Mouse (Mus musculus): Measurements from ENCODE around the gene Olfml3. TPM values are rescaled to one million over a fixed set of nuclear protein-coding genes. Genes with fewer than 3 reads are reported as not detected.

The Olfml3 gene
- 0.75 TPM in 1 of 2 replicates, not detected in the other for total RNA-seq (2014; fragmentation: Nextera tagmentation)
- total RNA-seq (2017): 0.46 and 0.60 TPM in 2 replicates
- not detected in 2 replicates for polyA plus RNA-seq (2012)

GRCm38 (mm10) chr3:103737778-103738571 is at the start of gene Olfml3:
TSS of gene Olfml3 (minus strand) at chr3:103738001.
- H3K4me3 ChIP-seq (ENCODE audit: low read depth, low read length): no peak within 1 kb of the TSS; the same call in 1 of the 2 replicates
- H3K27me3 ChIP-seq (ENCODE audit: insufficient read depth, low read length): peaks cover 11% of the 10 kb centered on the region; the same call in 1 of the 2 replicates

GRCm38 (mm10) chr3:103787225-103787624 is 49.4 kb upstream of the Olfml3 start:
- Histone ChIP-seq H3K4me3 (ENCODE audit: low read depth, low read length) (no peak overlapping the region), H3K27me3 (ENCODE audit: insufficient read depth, low read length) (no peaks in the 10 kb centered on the region), H3K9me3 (replicated peaks) (no peaks in the 10 kb centered on the region), H3K36me3 (replicated peaks) (peaks cover 12% of the 10 kb centered on the region), H3K4me1 (ENCODE audit: insufficient read depth, low read depth, low read length) (peaks cover 65% of the 10 kb centered on the region)
- no peak for DNase-seq (ENCODE audit: low spot score)
- ATAC-seq (ENCODE audit: extremely low read depth, insufficient number of reproducible peaks, low FRiP score, poor library complexity, severe bottlenecking): no peak
- TF ChIP-seq GATA1 (IDR thresholded peaks at IDR 0.05; ENCODE audit: borderline replicate concordance, low read length) (no peak), TAL1 (conservative IDR thresholded peaks at IDR 0.05; ENCODE audit: low read depth, low read length) (no peak), GATA2 (IDR thresholded peaks at IDR 0.05; ENCODE audit: borderline replicate concordance, low read depth, low read length) (no peak), CTCF (IDR thresholded peaks at IDR 0.05; ENCODE audit: low read depth, low read length) (no peak), POLR2AphosphoS5 (IDR thresholded peaks at IDR 0.05; ENCODE audit: insufficient replicate concordance, low read depth, low read length) (no peak)

More at GRCm38 (mm10) chr3:103737778-103738571, at the start of gene Olfml3:
- no peaks in the 10 kb centered on the region for H3K9me3 ChIP-seq (replicated peaks)
- peaks cover 16% of the 10 kb centered on the region for H3K4me1 ChIP-seq (ENCODE audit: insufficient read depth, low read depth, low read length)
- TF ChIP-seq TAL1 (conservative IDR thresholded peaks at IDR 0.05; ENCODE audit: low read depth, low read length): no peak
- peak; percentile 42; the same call in 1 of the 2 replicates for TF ChIP-seq CTCF (IDR thresholded peaks at IDR 0.05; ENCODE audit: low read depth, low read length)
- ATAC-seq (ENCODE audit: extremely low read depth, insufficient number of reproducible peaks, low FRiP score, poor library complexity, severe bottlenecking) (no peak; the same call in 1 of the 2 replicates), DNase-seq (ENCODE audit: low spot score) (peak; percentile 47)
- peaks cover 59% of the 10 kb centered on the region for H3K36me3 ChIP-seq (replicated peaks)

- Histone ChIP-seq H3K9me3 (replicated peaks) (no peaks in the 10 kb centered on the region), H3K4me3 (ENCODE audit: low read depth, low read length) (no peak overlapping the region), H3K36me3 (replicated peaks) (peaks cover 32% of the 10 kb centered on the region), H3K4me1 (ENCODE audit: insufficient read depth, low read depth, low read length) (peaks cover 80% of the 10 kb centered on the region), H3K27me3 (ENCODE audit: insufficient read depth, low read length) (no peaks in the 10 kb centered on the region)
- TF ChIP-seq TAL1 (conservative IDR thresholded peaks at IDR 0.05; ENCODE audit: low read depth, low read length) (no peak), GATA1 (IDR thresholded peaks at IDR 0.05; ENCODE audit: borderline replicate concordance, low read length) (no peak), CTCF (IDR thresholded peaks at IDR 0.05; ENCODE audit: low read depth, low read length) (no peak), GATA2 (IDR thresholded peaks at IDR 0.05; ENCODE audit: borderline replicate concordance, low read depth, low read length) (no peak), POLR2AphosphoS5 (IDR thresholded peaks at IDR 0.05; ENCODE audit: insufficient replicate concordance, low read depth, low read length) (no peak)
- no peak; the same call in 1 of the 2 replicates for ATAC-seq (ENCODE audit: extremely low read depth, insufficient number of reproducible peaks, low FRiP score, poor library complexity, severe bottlenecking)
- no peak for DNase-seq (ENCODE audit: low spot score)
These were observed 45.2 kb upstream of the Olfml3 start for GRCm38 (mm10) chr3:103782844-103783609.

- peaks cover 72% of the 10 kb centered on the region for H3K4me1 ChIP-seq (ENCODE audit: insufficient read depth, low read depth, low read length)
- TF ChIP-seq GATA1 (IDR thresholded peaks at IDR 0.05; ENCODE audit: borderline replicate concordance, low read length) (no peak), POLR2AphosphoS5 (IDR thresholded peaks at IDR 0.05; ENCODE audit: insufficient replicate concordance, low read depth, low read length) (no peak), GATA2 (IDR thresholded peaks at IDR 0.05; ENCODE audit: borderline replicate concordance, low read depth, low read length) (no peak), CTCF (IDR thresholded peaks at IDR 0.05; ENCODE audit: low read depth, low read length) (no peak), TAL1 (conservative IDR thresholded peaks at IDR 0.05; ENCODE audit: low read depth, low read length) (no peak)
- H3K27me3 ChIP-seq (ENCODE audit: insufficient read depth, low read length): no peaks in the 10 kb centered on the region
- no peak for DNase-seq (ENCODE audit: low spot score)
- H3K36me3 ChIP-seq (replicated peaks): peaks cover 43% of the 10 kb centered on the region
- H3K4me3 ChIP-seq (ENCODE audit: low read depth, low read length): no peak overlapping the region
- H3K9me3 ChIP-seq (replicated peaks): no peaks in the 10 kb centered on the region
- ATAC-seq (ENCODE audit: extremely low read depth, insufficient number of reproducible peaks, low FRiP score, poor library complexity, severe bottlenecking): no peak
These were observed 43.0 kb upstream of the Olfml3 start for GRCm38 (mm10) chr3:103780777-103781176.

- no peaks in the 10 kb centered on the region for H3K27me3 ChIP-seq (ENCODE audit: insufficient read depth, low read length)
- no peak for DNase-seq (ENCODE audit: low spot score)
- TF ChIP-seq CTCF (IDR thresholded peaks at IDR 0.05; ENCODE audit: low read depth, low read length): no peak
- TF ChIP-seq GATA2 (IDR thresholded peaks at IDR 0.05; ENCODE audit: borderline replicate concordance, low read depth, low read length): no peak
- TF ChIP-seq POLR2AphosphoS5 (IDR thresholded peaks at IDR 0.05; ENCODE audit: insufficient replicate concordance, low read depth, low read length): no peak
- TF ChIP-seq TAL1 (conservative IDR thresholded peaks at IDR 0.05; ENCODE audit: low read depth, low read length): no peak
- no peak for TF ChIP-seq GATA1 (IDR thresholded peaks at IDR 0.05; ENCODE audit: borderline replicate concordance, low read length)
- no peak overlapping the region for H3K4me3 ChIP-seq (ENCODE audit: low read depth, low read length)
- no peaks in the 10 kb centered on the region for H3K9me3 ChIP-seq (replicated peaks)
- no peak for ATAC-seq (ENCODE audit: extremely low read depth, insufficient number of reproducible peaks, low FRiP score, poor library complexity, severe bottlenecking)
- peaks cover 75% of the 10 kb centered on the region for H3K4me1 ChIP-seq (ENCODE audit: insufficient read depth, low read depth, low read length)
- peaks cover 49% of the 10 kb centered on the region for H3K36me3 ChIP-seq (replicated peaks)
These were observed 42.5 kb upstream of the Olfml3 start for GRCm38 (mm10) chr3:103780271-103780670.

- H3K27me3 ChIP-seq (ENCODE audit: insufficient read depth, low read length): no peaks in the 10 kb centered on the region
- no peak for TF ChIP-seq POLR2AphosphoS5 (IDR thresholded peaks at IDR 0.05; ENCODE audit: insufficient replicate concordance, low read depth, low read length)
- no peak for TF ChIP-seq GATA1 (IDR thresholded peaks at IDR 0.05; ENCODE audit: borderline replicate concordance, low read length)
- no peak for TF ChIP-seq GATA2 (IDR thresholded peaks at IDR 0.05; ENCODE audit: borderline replicate concordance, low read depth, low read length)
- TF ChIP-seq TAL1 (conservative IDR thresholded peaks at IDR 0.05; ENCODE audit: low read depth, low read length): no peak
- no peak for TF ChIP-seq CTCF (IDR thresholded peaks at IDR 0.05; ENCODE audit: low read depth, low read length)
- peaks cover 48% of the 10 kb centered on the region for H3K36me3 ChIP-seq (replicated peaks)
- DNase-seq (ENCODE audit: low spot score): no peak
- H3K4me3 ChIP-seq (ENCODE audit: low read depth, low read length): no peak overlapping the region
- peaks cover 65% of the 10 kb centered on the region for H3K4me1 ChIP-seq (ENCODE audit: insufficient read depth, low read depth, low read length)
- H3K9me3 ChIP-seq (replicated peaks): no peaks in the 10 kb centered on the region
- no peak for ATAC-seq (ENCODE audit: extremely low read depth, insufficient number of reproducible peaks, low FRiP score, poor library complexity, severe bottlenecking)
These were observed 41.4 kb upstream of the Olfml3 start for GRCm38 (mm10) chr3:103779183-103779582.

Data from G1E (cell line).